Mouse (Mus musculus): Measurements from ENCODE around the gene Tifa. TPM values are rescaled to one million over a fixed set of nuclear protein-coding genes. Genes with fewer than 3 reads are reported as not detected.

The Tifa gene
- total and polyA plus RNA-seq, 3 experiments = 1.3 to 2.3 (median 1.6) TPM

- Histone ChIP-seq H3K4me3 (no peak overlapping the region), H3K27me3 (ENCODE audit: control insufficient read depth, insufficient read depth, low read length) (no peaks in the 10 kb centered on the region), H3K27ac (peak overlapping the region; percentile 40; the same call in 1 of the 2 replicates), H3K79me2 (replicated peaks; ENCODE audit: control insufficient read depth, insufficient read depth, low read length) (no peaks in the 10 kb centered on the region), H3K4me1 (ENCODE audit: control insufficient read depth, insufficient read depth, low read length) (peaks cover 1% of the 10 kb centered on the region), H3K9ac (ENCODE audit: low read depth, low read length) (no peak overlapping the region), H3K36me3 (ENCODE audit: control insufficient read depth, insufficient read depth, low read length) (no peaks in the 10 kb centered on the region)
- WGBS = 35% methylated on average over 3 of the region's 3 CpGs
- TF ChIP-seq EP300 (IDR thresholded peaks at IDR 0.05; ENCODE audit: insufficient read depth, low read depth, low read length) = no peak
- no peak for TF ChIP-seq POLR2A (IDR thresholded peaks at IDR 0.05; ENCODE audit: insufficient read depth, low read depth, low read length)
- TF ChIP-seq CTCF (IDR thresholded peaks at IDR 0.05) = no peak
- intact Hi-C loops (cut with DNase I) = no loop called here
- DNase-seq = no peak
Observed at GRCm38 (mm10) chr3:127863571-127863970, 74.0 kb downstream of the Tifa start.

GRCm38 (mm10) chr3:127864242-127864641 is 74.6 kb downstream of the Tifa start:
- no peak overlapping the region for H3K9ac ChIP-seq (ENCODE audit: low read depth, low read length)
- 44% methylated on average over 2 of the region's 2 CpGs for WGBS
- TF ChIP-seq POLR2A (IDR thresholded peaks at IDR 0.05; ENCODE audit: insufficient read depth, low read depth, low read length) = no peak
- 0 out of 2 replicates have a peak, but pooled peaks have one; percentile 4 for TF ChIP-seq CTCF (IDR thresholded peaks at IDR 0.05)
- no peak for TF ChIP-seq EP300 (IDR thresholded peaks at IDR 0.05; ENCODE audit: insufficient read depth, low read depth, low read length)
- H3K27ac ChIP-seq = no peak overlapping the region
- peaks cover 1% of the 10 kb centered on the region for H3K4me1 ChIP-seq (ENCODE audit: control insufficient read depth, insufficient read depth, low read length)
- intact Hi-C loops (cut with DNase I) = no loop called here
- H3K79me2 ChIP-seq (replicated peaks; ENCODE audit: control insufficient read depth, insufficient read depth, low read length) = no peaks in the 10 kb centered on the region
- no peak overlapping the region for H3K4me3 ChIP-seq
- no peak for DNase-seq
- H3K27me3 ChIP-seq (ENCODE audit: control insufficient read depth, insufficient read depth, low read length) = no peaks in the 10 kb centered on the region
- no peaks in the 10 kb centered on the region for H3K36me3 ChIP-seq (ENCODE audit: control insufficient read depth, insufficient read depth, low read length)

GRCm38 (mm10) chr3:127868046-127868758 is 78.6 kb downstream of the Tifa start:
- peaks cover 3% of the 10 kb centered on the region for H3K4me1 ChIP-seq (ENCODE audit: control insufficient read depth, insufficient read depth, low read length)
- H3K4me3 ChIP-seq = no peak overlapping the region
- TF ChIP-seq EP300 (IDR thresholded peaks at IDR 0.05; ENCODE audit: insufficient read depth, low read depth, low read length) (no peak), POLR2A (IDR thresholded peaks at IDR 0.05; ENCODE audit: insufficient read depth, low read depth, low read length) (no peak), CTCF (IDR thresholded peaks at IDR 0.05) (no peak)
- H3K27me3 ChIP-seq (ENCODE audit: control insufficient read depth, insufficient read depth, low read length) = no peaks in the 10 kb centered on the region
- DNase-seq = no peak
- no peak overlapping the region for H3K27ac ChIP-seq
- no peaks in the 10 kb centered on the region for H3K79me2 ChIP-seq (replicated peaks; ENCODE audit: control insufficient read depth, insufficient read depth, low read length)
- no peaks in the 10 kb centered on the region for H3K36me3 ChIP-seq (ENCODE audit: control insufficient read depth, insufficient read depth, low read length)
- WGBS = 89% methylated on average over 9 of the region's 9 CpGs
- intact Hi-C loops (cut with DNase I) = no loop called here
- no peak overlapping the region for H3K9ac ChIP-seq (ENCODE audit: low read depth, low read length)

GRCm38 (mm10) chr3:127868880-127869279 is 79.3 kb downstream of the Tifa start:
- no peak for DNase-seq
- no peak overlapping the region for H3K4me3 ChIP-seq
- no peaks in the 10 kb centered on the region for H3K79me2 ChIP-seq (replicated peaks; ENCODE audit: control insufficient read depth, insufficient read depth, low read length)
- peaks cover 3% of the 10 kb centered on the region; the same call in 1 of the 2 replicates for H3K4me1 ChIP-seq (ENCODE audit: control insufficient read depth, insufficient read depth, low read length)
- no peak overlapping the region for H3K9ac ChIP-seq (ENCODE audit: low read depth, low read length)
- no peaks in the 10 kb centered on the region for H3K36me3 ChIP-seq (ENCODE audit: control insufficient read depth, insufficient read depth, low read length)
- 91% methylated on average over 5 of the region's 5 CpGs for WGBS
- H3K27ac ChIP-seq = no peak overlapping the region
- no peaks in the 10 kb centered on the region for H3K27me3 ChIP-seq (ENCODE audit: control insufficient read depth, insufficient read depth, low read length)
- intact Hi-C loops (cut with DNase I) = no loop called here
- TF ChIP-seq POLR2A (IDR thresholded peaks at IDR 0.05; ENCODE audit: insufficient read depth, low read depth, low read length) = no peak
- no peak for TF ChIP-seq CTCF (IDR thresholded peaks at IDR 0.05)
- no peak for TF ChIP-seq EP300 (IDR thresholded peaks at IDR 0.05; ENCODE audit: insufficient read depth, low read depth, low read length)

GRCm38 (mm10) chr3:127871575-127871974 is 82.0 kb downstream of the Tifa start:
- Histone ChIP-seq H3K27me3 (ENCODE audit: control insufficient read depth, insufficient read depth, low read length) (no peaks in the 10 kb centered on the region), H3K36me3 (ENCODE audit: control insufficient read depth, insufficient read depth, low read length) (no peaks in the 10 kb centered on the region), H3K27ac (no peak overlapping the region; the same call in none of the 2 replicates), H3K79me2 (replicated peaks; ENCODE audit: control insufficient read depth, insufficient read depth, low read length) (no peaks in the 10 kb centered on the region), H3K4me1 (ENCODE audit: control insufficient read depth, insufficient read depth, low read length) (peaks cover 2% of the 10 kb centered on the region; the same call in 1 of the 2 replicates), H3K9ac (ENCODE audit: low read depth, low read length) (no peak overlapping the region), H3K4me3 (no peak overlapping the region)
- no peak for TF ChIP-seq POLR2A (IDR thresholded peaks at IDR 0.05; ENCODE audit: insufficient read depth, low read depth, low read length)
- TF ChIP-seq EP300 (IDR thresholded peaks at IDR 0.05; ENCODE audit: insufficient read depth, low read depth, low read length) = no peak
- TF ChIP-seq CTCF (IDR thresholded peaks at IDR 0.05) = no peak
- 41% methylated on average over 9 of the region's 9 CpGs for WGBS
- no peak for DNase-seq
- intact Hi-C loops (cut with DNase I) = no loop called here

- Histone ChIP-seq H3K4me3 (no peak overlapping the region), H3K36me3 (ENCODE audit: control insufficient read depth, insufficient read depth, low read length) (no peaks in the 10 kb centered on the region), H3K27me3 (ENCODE audit: control insufficient read depth, insufficient read depth, low read length) (no peaks in the 10 kb centered on the region), H3K79me2 (replicated peaks; ENCODE audit: control insufficient read depth, insufficient read depth, low read length) (no peaks in the 10 kb centered on the region), H3K4me1 (ENCODE audit: control insufficient read depth, insufficient read depth, low read length) (peaks cover 2% of the 10 kb centered on the region; the same call in 1 of the 2 replicates), H3K27ac (no peak overlapping the region), H3K9ac (ENCODE audit: low read depth, low read length) (no peak overlapping the region)
- 74% methylated on average over 4 of the region's 4 CpGs for WGBS
- intact Hi-C loops (cut with DNase I) = no loop called here
- no peak for DNase-seq
- TF ChIP-seq EP300 (IDR thresholded peaks at IDR 0.05; ENCODE audit: insufficient read depth, low read depth, low read length) (no peak), POLR2A (IDR thresholded peaks at IDR 0.05; ENCODE audit: insufficient read depth, low read depth, low read length) (no peak), CTCF (IDR thresholded peaks at IDR 0.05) (no peak)
Observed at GRCm38 (mm10) chr3:127874254-127874883, 84.8 kb downstream of the Tifa start.

Measured in heart, adult 2 months (tissue).